Mouse (Mus musculus) adrenal gland, adult (tissue): ENCODE measurements around the gene Polr1a.

ENCODE experiments used
- DNase-seq, 2 experiments: peaks; one replicate each; pipeline ENCODE4 v3.0.0; 2022 to 2023; ENCODE audit warnings: low spot score in 1 of 2; ENCODE audit not compliant: inconsistent age in 2 of 2

The Polr1a gene

GRCm38 (mm10) chr6:71946121-71946520, 37.3 kb downstream of the Polr1a start:
- no peak for DNase-seq

- peak; percentile 36 to 80 for DNase-seq
Observed at GRCm38 (mm10) chr6:71949721-71950120, 40.9 kb downstream of the Polr1a start.

GRCm38 (mm10) chr6:71950592-71950991, 41.7 kb downstream of the Polr1a start:
- peak; percentile 92 to 98 for DNase-seq

- peak in 1 of 2 experiments; percentile 54 for DNase-seq
Observed at GRCm38 (mm10) chr6:71951192-71951591, 42.3 kb downstream of the Polr1a start.

- DNase-seq: no peak
Observed at GRCm38 (mm10) chr6:71962119-71962518, 53.3 kb downstream of the Polr1a start.

- DNase-seq: no peak
Observed at GRCm38 (mm10) chr6:71962706-71963105, 53.9 kb downstream of the Polr1a start.

- no peak for DNase-seq
Observed at GRCm38 (mm10) chr6:71963561-71963960, 54.7 kb downstream of the Polr1a start.

GRCm38 (mm10) chr6:71966683-71967303, 57.9 kb downstream of the Polr1a start:
- no peak for DNase-seq

- DNase-seq: no peak
Observed at GRCm38 (mm10) chr6:71967847-71968246, 59.0 kb downstream of the Polr1a start.

- no peak for DNase-seq
Observed at GRCm38 (mm10) chr6:71969459-71969858, 60.6 kb downstream of the Polr1a start.

GRCm38 (mm10) chr6:71970154-71970553, 61.3 kb downstream of the Polr1a start:
- DNase-seq: no peak

GRCm38 (mm10) chr6:71976592-71976991, 67.7 kb downstream of the Polr1a start:
- DNase-seq: no peak

- DNase-seq: peak; percentile 25 to 77
Observed at GRCm38 (mm10) chr6:71980165-71980564, 71.3 kb downstream of the Polr1a start.

GRCm38 (mm10) chr6:71980587-71980986, 71.7 kb downstream of the Polr1a start:
- DNase-seq: no peak

- DNase-seq: no peak
Observed at GRCm38 (mm10) chr6:71981450-71981849, 72.6 kb downstream of the Polr1a start.

GRCm38 (mm10) chr6:71985984-71986383, 77.1 kb downstream of the Polr1a start:
- peak in 1 of 2 experiments; percentile 54 for DNase-seq

GRCm38 (mm10) chr6:71987546-71988248, 78.8 kb downstream of the Polr1a start:
- peak in 1 of 2 experiments; percentile 62 for DNase-seq

- peak; percentile 32 to 73 for DNase-seq
Observed at GRCm38 (mm10) chr6:71989647-71990351, 80.9 kb downstream of the Polr1a start.

- DNase-seq: peak; percentile 88 to 95
Observed at GRCm38 (mm10) chr6:71990371-71990837, 81.6 kb downstream of the Polr1a start.

- DNase-seq: peak; percentile 85 to 94
Observed at GRCm38 (mm10) chr6:71991190-71991932, 82.5 kb downstream of the Polr1a start.

- peak; percentile 66 to 86 for DNase-seq
Observed at GRCm38 (mm10) chr6:71991933-71992325, 83.1 kb downstream of the Polr1a start.
